Mouse (Mus musculus): ENCODE data around the gene Ntsr2.

DNA sequence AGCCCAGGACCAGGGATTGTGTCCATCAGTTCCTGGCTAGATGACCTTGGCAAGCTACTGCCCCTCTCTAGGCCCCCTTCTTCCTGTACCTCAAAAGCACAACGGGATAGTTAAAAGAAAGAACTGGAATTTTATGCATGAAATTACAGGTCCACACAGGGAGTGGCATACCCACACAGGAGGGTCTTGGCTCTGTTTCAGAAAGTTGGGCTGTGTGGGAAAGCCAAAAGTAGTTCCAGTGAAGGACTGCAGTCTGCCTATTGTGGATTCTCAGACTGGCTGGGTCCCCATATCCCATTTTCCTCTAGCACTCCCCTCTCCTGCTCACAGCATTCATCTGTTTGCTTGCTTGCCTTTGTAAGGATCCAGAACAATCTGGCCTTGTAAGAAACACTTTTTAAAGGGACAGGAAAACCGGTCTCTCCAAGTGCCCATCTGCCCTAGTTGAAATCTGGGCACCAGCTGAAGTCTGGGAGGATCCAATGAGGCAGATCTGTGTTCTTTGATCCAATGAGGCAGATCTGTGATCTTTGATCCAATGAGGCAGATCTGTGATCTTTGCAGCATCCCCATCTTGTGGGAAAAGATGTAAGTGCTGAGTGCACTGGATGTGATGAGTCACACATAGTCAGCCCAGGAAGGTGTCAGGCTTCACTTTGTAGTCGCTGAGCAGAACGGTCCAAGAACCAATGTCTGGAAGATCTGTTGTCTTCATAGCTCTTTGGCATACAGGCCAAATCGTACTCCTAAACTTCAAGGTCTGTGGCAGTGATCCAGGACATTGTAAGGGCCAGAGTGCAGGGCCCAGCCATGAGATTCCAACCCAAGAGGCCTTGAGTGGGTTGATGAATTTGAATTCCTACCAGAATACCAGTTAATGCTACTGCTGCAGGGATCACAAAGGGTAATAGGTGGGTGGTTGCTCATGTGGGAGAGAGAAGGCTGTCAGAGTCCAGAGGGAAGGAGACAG lies 4.0 kb downstream of the Ntsr2 start:
- TF ChIP-seq EP300 (IDR thresholded peaks at IDR 0.05; ENCODE audit: low read depth) (no peak), CTCF (IDR thresholded peaks at IDR 0.05; ENCODE audit: low read depth) (no peak)

Data from heart, postnatal 0 days (tissue).